Mouse (Mus musculus) gastrocnemius, adult 2 months (tissue): Measurements from ENCODE around the gene Jaml. TPM values are rescaled to one million over a fixed set of nuclear protein-coding genes. Genes with fewer than 3 reads are reported as not detected.
A peak's percentile ranks its signal among the peaks of the same experiment; 100 is the strongest.

Experiments
- DNase-seq: peaks from one replicate; pipeline ENCODE4 v3.0.0; 2022
- H3K27ac ChIP-seq: fragments of 200-600 bp; 2 replicates; pipeline ENCODE4 v1.8.1; 2022; ENCODE audit warnings: mild to moderate bottlenecking
- H3K4me3 ChIP-seq: fragments of 200-600 bp; 2 replicates; pipeline ENCODE4 v1.8.1; 2022; ENCODE audit warnings: mild to moderate bottlenecking, moderate library complexity
- CTCF ChIP-seq: fragments of 200-600 bp; IDR thresholded peaks from 2 replicates; pipeline ENCODE4 v1.8.1; 2022; ENCODE audit warnings: antibody characterized with exemption, mild to moderate bottlenecking, moderate library complexity
- intact Hi-C: fragments of 180-260 bp; cut with DNase I; formaldehyde crosslinking; loops from one replicate; pipeline ENCODE4 v1.15.1; 2025
- total RNA-seq, 2 experiments: library from RNA; stranded (reverse); gene quantifications; 2 replicates each; pipeline ENCODE4 v1.2.3; 2021

The Jaml gene
- total RNA-seq, 2 experiments from 2014 or later, result 0.64 to 0.66 TPM

DNA sequence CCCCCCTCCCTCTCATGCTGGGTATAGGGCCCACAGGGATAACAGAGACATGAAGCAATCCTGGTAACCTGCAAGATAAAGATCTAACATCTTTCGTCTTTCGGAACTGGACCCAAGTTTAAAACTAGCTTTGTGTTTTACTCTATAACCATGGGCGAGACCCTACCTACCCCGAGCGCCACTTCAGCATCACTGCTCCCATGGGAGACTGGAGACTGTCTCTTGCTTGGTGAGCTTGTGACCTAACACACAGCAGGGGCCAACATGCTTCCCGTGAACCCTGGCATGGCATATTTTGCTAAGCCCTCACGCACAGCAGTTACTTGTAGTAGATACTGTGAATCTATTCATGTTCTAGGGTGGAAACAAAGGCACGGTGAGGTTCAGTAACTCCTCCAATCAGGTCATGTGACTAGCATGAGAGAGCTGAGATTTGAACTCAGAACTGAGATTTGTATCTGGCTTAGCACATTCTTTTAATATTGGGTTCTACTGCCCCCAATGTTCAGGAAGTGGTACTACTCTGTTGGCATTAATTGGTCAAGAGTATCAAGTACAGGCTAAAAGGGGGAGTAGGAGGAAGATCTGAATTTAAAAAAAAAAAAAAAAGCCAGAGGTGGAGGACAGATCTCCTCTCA lies 40.5 kb downstream of the Jaml start:
- TF ChIP-seq CTCF, result peak; percentile 20; the same call in 1 of the 2 replicates
- intact Hi-C loops, result no loop called here
- no peak overlapping the region for H3K4me3 ChIP-seq
- no peak overlapping the region for H3K27ac ChIP-seq
- no peak for DNase-seq

DNA sequence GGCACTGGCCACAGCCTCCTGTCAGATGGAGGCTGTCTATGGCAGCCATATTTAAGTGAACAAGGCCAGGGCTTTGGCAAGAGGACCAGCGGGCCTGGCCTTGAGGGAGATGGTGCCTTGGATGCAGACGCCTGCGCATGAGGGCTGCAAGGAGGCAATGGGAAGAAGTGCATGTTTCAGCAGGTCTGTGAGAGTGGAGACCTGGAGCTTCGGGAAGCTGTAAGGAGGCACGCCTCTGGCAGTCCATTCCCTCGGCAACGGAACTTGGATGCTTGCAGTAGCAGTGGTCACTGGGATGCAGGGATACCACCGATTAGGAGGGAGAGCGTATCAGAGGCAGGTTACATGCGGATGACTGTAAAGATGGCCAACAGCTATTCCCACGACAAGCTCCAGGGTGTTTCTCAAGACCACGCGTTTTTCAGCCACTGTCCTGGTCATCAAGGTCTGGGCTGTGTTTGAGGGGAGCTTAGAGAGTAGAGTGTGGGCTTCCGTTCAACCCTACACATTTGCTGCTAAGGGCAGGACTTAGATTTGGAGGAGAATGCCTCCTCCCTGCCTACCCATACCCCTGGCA lies 41.1 kb downstream of the Jaml start:
- TF ChIP-seq CTCF, result no peak
- H3K4me3 ChIP-seq, result no peak overlapping the region
- intact Hi-C loops, result loop anchor here (5.0 kb wide), 1 partner anchor 63 kb away; the partner anchor contains the start of gene Mpzl3
- DNase-seq, result no peak
- no peak overlapping the region for H3K27ac ChIP-seq

DNA sequence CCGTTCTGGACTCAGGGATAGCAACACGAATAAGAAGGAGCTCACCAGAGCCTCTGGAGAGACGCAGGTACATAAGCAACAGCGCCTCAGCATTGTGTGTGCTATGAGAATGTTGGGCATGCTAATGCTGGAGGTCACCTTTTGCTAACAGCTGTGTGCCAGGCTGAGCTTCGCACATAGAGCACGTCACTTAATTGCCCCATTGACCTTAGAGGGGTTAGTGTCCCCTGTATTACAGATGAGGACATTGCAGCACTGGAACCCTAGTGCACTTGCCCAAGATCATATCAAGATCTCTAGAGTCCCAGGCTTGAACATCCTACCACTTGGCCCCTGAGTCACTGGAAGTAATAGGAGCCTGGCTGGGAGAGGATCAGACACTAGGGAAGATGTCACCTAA lies 41.6 kb downstream of the Jaml start:
- Histone ChIP-seq H3K27ac (peak overlapping the region; percentile 25), H3K4me3 (no peak overlapping the region)
- DNase-seq, result no peak
- intact Hi-C loops, result loop anchor here (5.0 kb wide), 1 partner anchor 63 kb away; the partner anchor contains the start of gene Mpzl3
- TF ChIP-seq CTCF, result no peak

DNA sequence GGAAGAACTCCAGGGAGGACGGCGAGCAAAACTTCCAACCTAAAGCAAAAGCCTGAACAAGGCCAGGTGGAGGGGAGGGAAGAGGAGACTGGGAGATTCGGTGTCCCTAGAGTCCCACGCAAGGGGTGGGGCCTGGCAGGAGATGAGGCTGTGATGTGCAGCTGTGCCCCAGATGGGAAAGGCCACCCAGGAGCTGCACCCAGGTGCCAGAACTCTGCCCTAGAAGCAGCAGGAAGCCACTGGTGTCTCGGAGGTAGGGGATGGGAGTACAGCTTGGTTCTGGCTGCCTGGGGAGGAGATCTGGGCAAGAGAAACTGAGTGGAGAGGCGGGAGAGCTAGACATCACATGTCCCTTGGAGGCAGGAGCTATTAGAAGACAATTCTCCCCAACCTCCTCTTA lies 42.0 kb downstream of the Jaml start:
- peak; percentile 53 for DNase-seq
- intact Hi-C loops, result loop anchor here (1.0 to 5.0 kb wide), 3 partner anchors 13 to 64 kb away; partner anchors contain the start of gene Mpzl3

DNA sequence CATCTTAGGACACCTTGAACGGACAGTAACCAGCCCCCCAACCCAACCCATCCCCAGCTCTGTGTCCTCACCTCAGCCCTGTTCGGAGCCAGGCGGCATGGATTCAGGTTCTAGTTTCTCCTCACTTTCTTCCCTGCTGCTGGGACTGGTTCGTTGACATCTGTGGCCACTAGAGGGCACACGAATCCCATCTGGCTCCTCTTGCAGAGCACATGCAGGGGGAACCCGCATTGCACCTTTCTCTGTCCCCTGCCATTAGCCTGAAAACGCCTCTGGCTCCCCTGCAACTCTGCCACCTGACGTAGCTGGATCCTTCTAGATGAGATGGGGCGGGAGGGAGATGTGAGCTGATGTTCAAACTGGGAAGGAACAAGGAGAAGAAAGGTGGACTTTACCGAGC lies 42.8 kb downstream of the Jaml start:
- TF ChIP-seq CTCF, result peak; percentile 91
- DNase-seq, result peak; percentile 82
- peak overlapping the region; percentile 25; the same call in 1 of the 2 replicates for H3K27ac ChIP-seq
- peak overlapping the region; percentile 31 for H3K4me3 ChIP-seq
- intact Hi-C loops, result loop anchor here (1.0 to 5.0 kb wide), 3 partner anchors 13 to 64 kb away; partner anchors contain the start of gene Mpzl3

More for the DNA sequence above, 42.0 kb downstream of the Jaml start:
- Histone ChIP-seq H3K27ac (peak overlapping the region; percentile 25; the same call in 1 of the 2 replicates), H3K4me3 (no peak overlapping the region)
- TF ChIP-seq CTCF, result no peak

DNA sequence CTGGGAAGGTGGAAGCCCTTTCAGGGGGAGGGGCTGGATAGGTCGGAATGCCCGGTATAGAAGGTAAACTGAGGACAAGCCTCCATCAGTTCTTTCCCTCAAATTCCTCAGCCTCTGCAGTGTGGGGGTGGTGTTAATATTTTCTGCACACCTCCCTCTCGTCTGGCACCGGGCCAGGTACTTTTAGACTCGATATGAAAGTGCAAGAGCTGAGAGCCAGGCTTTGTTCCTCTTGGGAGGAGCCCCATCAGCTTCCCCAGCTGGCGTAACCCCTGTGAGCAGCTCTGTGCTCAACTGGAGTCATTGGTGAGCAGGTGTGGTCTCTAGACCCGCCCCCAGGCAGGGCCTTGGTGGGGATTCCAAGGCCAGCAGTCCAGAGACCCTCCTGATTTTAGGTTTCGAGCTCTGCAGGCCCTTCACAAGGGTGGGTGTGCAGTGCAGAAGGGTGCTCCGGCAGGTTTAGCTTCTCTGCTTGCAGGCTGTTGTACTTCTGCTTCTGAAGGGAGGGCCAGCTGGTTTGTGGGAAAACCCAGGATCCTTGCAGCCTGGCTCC lies 43.3 kb downstream of the Jaml start:
- DNase-seq, result peak; percentile 46
- H3K27ac ChIP-seq, result peak overlapping the region; percentile 25; the same call in 1 of the 2 replicates
- intact Hi-C loops, result loop anchor here (5.0 kb wide), 1 partner anchor 65 kb away; the partner anchor contains the start of gene Mpzl3
- TF ChIP-seq CTCF, result no peak
- H3K4me3 ChIP-seq, result peak overlapping the region; percentile 31

DNA sequence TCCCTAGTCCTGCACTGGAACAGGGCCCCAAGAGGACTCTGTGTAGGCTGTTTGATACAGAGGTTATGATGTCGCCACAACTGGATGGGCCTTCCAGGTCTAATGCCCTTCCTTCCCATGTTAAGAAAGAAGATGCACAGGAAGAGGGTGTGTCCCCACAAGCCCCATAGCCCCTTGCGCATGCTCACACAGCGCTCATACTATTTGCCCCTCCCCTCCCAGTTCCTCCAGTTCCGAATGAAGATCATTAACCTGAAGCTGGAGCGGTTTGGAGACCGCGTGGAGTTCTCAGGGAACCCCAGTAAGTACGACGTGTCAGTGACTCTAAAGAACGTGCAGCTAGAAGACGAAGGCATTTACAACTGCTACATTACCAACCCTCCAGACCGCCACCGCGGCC lies 46.2 kb downstream of the Jaml start:
- no peak overlapping the region for H3K4me3 ChIP-seq
- no peak overlapping the region for H3K27ac ChIP-seq
- DNase-seq, result no peak
- intact Hi-C loops, result no loop called here
- TF ChIP-seq CTCF, result no peak

DNA sequence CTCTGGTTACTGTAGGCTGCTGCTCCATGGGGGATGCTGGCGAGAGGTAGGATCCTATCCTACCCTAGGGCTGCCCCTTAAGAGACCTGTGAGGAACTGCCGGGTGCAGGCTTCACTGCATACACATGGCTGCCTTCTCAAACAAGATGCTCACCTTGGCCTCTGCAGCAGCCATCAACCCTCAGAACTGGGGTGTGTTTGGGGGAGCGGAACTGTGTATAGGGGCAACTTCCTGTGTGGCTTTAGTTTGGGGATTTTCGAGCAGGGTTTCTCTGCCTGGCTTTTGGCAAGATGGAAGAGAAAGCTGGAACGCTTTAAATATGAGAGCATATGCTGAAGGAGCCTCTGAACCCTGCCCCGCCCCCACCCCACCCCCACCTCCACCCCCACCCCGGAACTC lies 48.0 kb downstream of the Jaml start:
- TF ChIP-seq CTCF, result no peak
- intact Hi-C loops, result no loop called here
- no peak for DNase-seq
- Histone ChIP-seq H3K27ac (no peak overlapping the region), H3K4me3 (no peak overlapping the region)

DNA sequence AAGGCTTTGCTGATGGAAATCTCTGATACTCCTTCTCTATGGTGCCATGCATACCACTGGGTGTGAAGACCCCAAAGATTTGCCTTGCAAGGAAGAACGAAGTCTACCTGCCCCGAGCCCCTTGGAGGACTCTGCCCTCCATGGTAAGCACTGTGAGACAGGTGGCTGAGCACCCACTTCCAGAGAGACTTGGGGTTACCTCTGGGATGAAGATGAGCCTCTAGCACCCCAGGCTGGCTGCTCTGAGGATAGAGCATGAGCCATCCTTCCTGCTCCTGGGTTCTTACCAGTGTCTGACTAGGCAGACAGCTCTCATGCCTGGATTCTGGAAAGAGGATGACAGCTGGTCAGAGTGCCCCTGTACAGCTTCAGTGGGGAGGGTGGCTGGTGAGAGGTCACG lies 51.1 kb downstream of the Jaml start:
- Histone ChIP-seq H3K27ac (no peak overlapping the region), H3K4me3 (no peak overlapping the region)
- intact Hi-C loops, result loop anchor here (5.0 kb wide), 1 partner anchor 108 kb away; no protein-coding TSS in a partner anchor
- no peak for TF ChIP-seq CTCF
- DNase-seq, result no peak

DNA sequence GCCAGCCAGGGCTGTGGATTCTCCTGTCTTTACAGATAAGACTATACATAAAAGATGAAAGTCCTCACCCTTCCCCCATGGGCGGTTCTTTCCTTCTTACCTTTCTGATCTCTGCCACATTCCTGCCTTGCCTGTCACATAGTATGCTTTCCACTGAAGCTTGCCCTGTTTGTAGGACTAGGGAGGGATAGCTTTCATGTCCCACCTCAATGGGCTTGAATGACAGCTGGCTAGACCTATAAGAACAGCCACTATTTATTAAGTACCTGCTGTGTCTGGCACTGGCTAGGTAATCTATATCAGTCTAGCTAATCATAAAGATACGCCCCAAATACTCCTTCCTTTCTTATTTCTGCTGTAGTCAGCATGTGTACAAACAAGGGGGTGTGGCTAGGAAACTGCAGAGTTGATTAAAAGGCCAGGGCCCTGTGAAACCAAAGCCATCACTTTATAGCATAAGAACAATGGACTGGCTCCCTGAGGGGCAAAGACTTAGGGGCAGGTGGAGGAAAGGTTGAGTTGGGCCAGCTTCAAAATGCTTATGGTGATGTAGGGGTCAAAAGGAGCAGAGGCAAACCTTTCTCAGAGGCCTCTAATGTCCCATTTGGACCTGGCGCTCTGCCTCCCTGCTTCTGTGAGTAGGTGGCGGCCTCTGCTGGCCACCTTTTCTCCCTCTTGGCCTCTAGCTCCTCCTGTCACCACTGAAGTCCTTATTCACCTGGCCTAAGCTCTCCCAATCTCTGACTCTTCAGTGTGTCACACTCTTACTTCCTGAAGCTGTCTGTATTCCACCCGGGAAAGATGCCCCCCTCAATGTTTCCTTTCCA lies 54.7 kb downstream of the Jaml start:
- intact Hi-C loops, result loop anchor here (1.0 to 5.0 kb wide), 2 partner anchors 12 to 111 kb away; no protein-coding TSS in a partner anchor
- TF ChIP-seq CTCF, result peak; percentile 83
- DNase-seq, result peak; percentile 89
- Histone ChIP-seq H3K27ac (peak overlapping the region; percentile 94), H3K4me3 (no peak overlapping the region)

DNA sequence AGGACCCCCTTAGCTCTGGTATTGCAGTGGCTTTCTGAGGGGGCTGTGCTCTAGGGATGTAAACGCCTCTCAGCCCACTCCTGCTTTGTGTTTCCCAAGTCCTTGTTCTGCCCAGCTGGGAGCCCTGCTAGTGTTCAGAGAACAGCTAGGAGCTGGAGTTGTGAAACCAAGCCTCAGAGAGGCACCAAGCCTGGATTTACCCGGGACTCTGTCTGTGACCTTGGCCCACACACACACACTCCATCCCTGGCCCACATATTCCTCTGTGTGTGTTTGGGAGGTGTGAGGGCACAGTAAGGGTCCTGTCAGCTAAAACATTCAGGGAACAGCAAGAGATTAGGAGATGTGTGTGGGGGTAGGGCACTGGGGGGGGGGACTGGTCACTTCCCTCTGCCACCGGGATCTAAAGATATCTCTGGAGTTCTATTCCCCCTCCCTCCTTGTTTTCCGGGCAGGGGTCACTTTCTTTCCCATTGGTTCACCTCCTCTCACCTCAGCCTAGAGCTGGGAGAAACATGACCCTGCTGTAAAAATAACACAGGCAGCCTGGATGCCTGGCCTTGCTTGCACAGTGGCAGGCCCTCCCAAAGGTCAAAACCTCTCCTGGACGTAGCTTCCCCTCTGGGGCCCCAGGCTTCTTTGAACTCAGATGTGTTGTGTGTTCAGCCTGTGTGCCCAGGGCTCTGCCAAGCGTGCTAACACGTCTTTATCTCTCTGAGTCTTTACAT lies 57.6 kb downstream of the Jaml start:
- intact Hi-C loops, result no loop called here
- peak overlapping the region; percentile 94 for H3K27ac ChIP-seq
- no peak for TF ChIP-seq CTCF
- H3K4me3 ChIP-seq, result peak overlapping the region; percentile 78
- DNase-seq, result peak; percentile 84
